Mouse (Mus musculus) urinary bladder, postnatal 10 days (tissue): ENCODE results near the gene Sbk2.

Experiments
- DNase-seq: peaks from one replicate; pipeline ENCODE4 v3.0.0; 2022; ENCODE audit warnings: low spot score

Sbk2 gene

GRCm38 (mm10) chr7:4950561-4951342, 13.5 kb downstream of the Sbk2 start:
- no peak for DNase-seq

- DNase-seq: no peak
These were observed 15.8 kb downstream of the Sbk2 start for GRCm38 (mm10) chr7:4948386-4948785.

- DNase-seq: no peak
These were observed 16.4 kb downstream of the Sbk2 start for GRCm38 (mm10) chr7:4947855-4948254.

- peak; percentile 75 for DNase-seq
These were observed 20.9 kb downstream of the Sbk2 start for GRCm38 (mm10) chr7:4943223-4943815.

GRCm38 (mm10) chr7:4942673-4943072, 21.5 kb downstream of the Sbk2 start:
- no peak for DNase-seq

- peak; percentile 56 for DNase-seq
These were observed 24.1 kb downstream of the Sbk2 start for GRCm38 (mm10) chr7:4940068-4940479.

- DNase-seq: no peak
These were observed 25.8 kb downstream of the Sbk2 start for GRCm38 (mm10) chr7:4938456-4938855.

- no peak for DNase-seq
These were observed 26.8 kb downstream of the Sbk2 start for GRCm38 (mm10) chr7:4937392-4937791.

GRCm38 (mm10) chr7:4936832-4937231, 27.4 kb downstream of the Sbk2 start:
- no peak for DNase-seq

GRCm38 (mm10) chr7:4934160-4934914, 29.9 kb downstream of the Sbk2 start:
- DNase-seq: no peak

- no peak for DNase-seq
These were observed 31.1 kb downstream of the Sbk2 start for GRCm38 (mm10) chr7:4933103-4933502.

GRCm38 (mm10) chr7:4928323-4928722, 35.9 kb downstream of the Sbk2 start:
- no peak for DNase-seq

GRCm38 (mm10) chr7:4927711-4928110, 36.5 kb downstream of the Sbk2 start:
- DNase-seq: no peak

- no peak for DNase-seq
These were observed 37.4 kb downstream of the Sbk2 start for GRCm38 (mm10) chr7:4926849-4927248.

- no peak for DNase-seq
These were observed 38.5 kb downstream of the Sbk2 start, which contains the start of gene Ssc5d for GRCm38 (mm10) chr7:4925441-4926381. Gene Ssc5d (plus strand): TSS chr7:4925785.

- DNase-seq: no peak
These were observed 39.3 kb downstream of the Sbk2 start for GRCm38 (mm10) chr7:4924891-4925301.

- no peak for DNase-seq
These were observed 39.7 kb downstream of the Sbk2 start for GRCm38 (mm10) chr7:4924483-4924882.

- DNase-seq: no peak
These were observed 40.4 kb downstream of the Sbk2 start for GRCm38 (mm10) chr7:4923586-4924364.

- DNase-seq: no peak
These were observed 41.2 kb downstream of the Sbk2 start for GRCm38 (mm10) chr7:4922931-4923565.

GRCm38 (mm10) chr7:4922508-4922907, 41.7 kb downstream of the Sbk2 start:
- DNase-seq: no peak
